Mouse (Mus musculus) heart, adult 18-20 months (tissue): ENCODE results near the gene Nmrk2. TPM values are rescaled to one million over a fixed set of nuclear protein-coding genes. Genes with fewer than 3 reads are reported as not detected.

Experiments
- DNase-seq, 2 experiments: peaks; one replicate each; pipeline ENCODE4 v3.0.0; 2021 to 2022; ENCODE audit warnings: mixed read lengths in 1 of 2
- total RNA-seq, 2 experiments: library from RNA; stranded (reverse); gene quantifications; 2 replicates each; pipeline ENCODE4 v1.2.3; 2021

The Nmrk2 gene
- total RNA-seq, 2 experiments from 2014 or later = 7.1 to 8.8 TPM

GRCm38 (mm10) chr10:81167200-81168086, 34.4 kb downstream of the Nmrk2 start, which contains the start of gene Pias4:
Pias4 (minus strand) TSS chr10:81167923.
- DNase-seq = peak; percentile 100

- no peak for DNase-seq
Measured at GRCm38 (mm10) chr10:81165118-81165517, 36.7 kb downstream of the Nmrk2 start.

- DNase-seq = no peak
Measured at GRCm38 (mm10) chr10:81162318-81162652, 39.6 kb downstream of the Nmrk2 start.

GRCm38 (mm10) chr10:81161602-81162317, 40.1 kb downstream of the Nmrk2 start:
- DNase-seq = no peak

- DNase-seq = no peak
Measured at GRCm38 (mm10) chr10:81154736-81155135, 47.1 kb downstream of the Nmrk2 start.

GRCm38 (mm10) chr10:81154313-81154712, 47.5 kb downstream of the Nmrk2 start:
- no peak for DNase-seq

GRCm38 (mm10) chr10:81152609-81153008, 49.2 kb downstream of the Nmrk2 start:
- no peak for DNase-seq

- no peak for DNase-seq
Measured at GRCm38 (mm10) chr10:81151261-81151660, 50.6 kb downstream of the Nmrk2 start.

Other genes with a start within 250 kb of the Nmrk2 start
- 1 to 10 TPM in 1 of 2 experiments, under 1 TPM in 1; 0.82 to 1.3 TPM for gene Gng7, start 187.1 kb downstream of the Nmrk2 start, total RNA-seq
- not detected for gene Diras1, start 176.4 kb downstream of the Nmrk2 start, total RNA-seq
- gene Slc39a3, start 164.6 kb downstream of the Nmrk2 start, total RNA-seq = 10 to 100 TPM; 12.8 to 14.2 TPM
- 100 to 1,000 TPM in 1 of 2 experiments, 10 to 100 TPM in 1; 99.5 to 102 TPM for gene Sgta, start 141.9 kb downstream of the Nmrk2 start, total RNA-seq
- 10 to 100 TPM; 12.8 to 14.8 TPM for gene Thop1, start 132.0 kb downstream of the Nmrk2 start, total RNA-seq
- gene Creb3l3, start 103.2 kb downstream of the Nmrk2 start, total RNA-seq = under 1 TPM; 0.31 to 0.74 TPM
- 100 to 1,000 TPM; 118 to 132 TPM for gene Map2k2, start 96.1 kb downstream of the Nmrk2 start, total RNA-seq
- 10 to 100 TPM; 33.8 to 34.9 TPM for gene Zbtb7a, start 66.8 kb downstream of the Nmrk2 start, total RNA-seq
- gene Pias4, start 34.1 kb downstream of the Nmrk2 start, total RNA-seq = 10 to 100 TPM; 16.5 to 16.9 TPM
- 1,000 to 10,000 TPM; 1,062 to 1,185 TPM for gene Eef2, start 25.4 kb downstream of the Nmrk2 start, total RNA-seq
- 10 to 100 TPM; 29.9 to 34.5 TPM for gene Dapk3, start 19.0 kb downstream of the Nmrk2 start, total RNA-seq
- gene 4930442H23Rik, start 18.2 kb downstream of the Nmrk2 start, total RNA-seq = not detected
- gene Atcay, start 28.8 kb upstream of the Nmrk2 start, total RNA-seq = not detected
- gene Zfr2, start 31.1 kb upstream of the Nmrk2 start, total RNA-seq = 1 to 10 TPM; 2.3 to 2.5 TPM
- under 1 TPM; 0.42 to 0.87 TPM for gene Matk, start 50.9 kb upstream of the Nmrk2 start, total RNA-seq
- gene Mrpl54, start 64.9 kb upstream of the Nmrk2 start, total RNA-seq = 10 to 100 TPM; 85.7 to 89.6 TPM
- 100 to 1,000 TPM in 1 of 2 experiments, 10 to 100 TPM in 1; 85.9 to 110 TPM for gene Apba3, start 64.9 kb upstream of the Nmrk2 start, total RNA-seq
- gene Tjp3, start 89.5 kb upstream of the Nmrk2 start, total RNA-seq = under 1 TPM in 1 of 2 experiments, not detected in 1; 0.87 TPM
- gene Pip5k1c, start 90.9 kb upstream of the Nmrk2 start, total RNA-seq = 10 to 100 TPM; 23.1 to 25.6 TPM
- 10 to 100 TPM; 14.6 to 15.8 TPM for gene Cactin, start 119.1 kb upstream of the Nmrk2 start, total RNA-seq
- gene Tbxa2r, start 126.7 kb upstream of the Nmrk2 start, total RNA-seq = 1 to 10 TPM; 2.5 to 2.7 TPM
- 1 to 10 TPM; 3.4 to 4.7 TPM for gene Gipc3, start 141.2 kb upstream of the Nmrk2 start, total RNA-seq
- 10 to 100 TPM; 57.1 to 62.2 TPM for gene Hmg20b, start 148.4 kb upstream of the Nmrk2 start, total RNA-seq
- gene Mfsd12, start 155.4 kb upstream of the Nmrk2 start, total RNA-seq = 10 to 100 TPM; 11.0 to 12.7 TPM
- under 1 TPM; 0.45 to 0.51 TPM for gene 4930404N11Rik, start 163.8 kb upstream of the Nmrk2 start, total RNA-seq
- gene Fzr1, start 176.5 kb upstream of the Nmrk2 start, total RNA-seq = 10 to 100 TPM; 27.6 to 35.6 TPM
- 10 to 100 TPM; 49.9 to 59.6 TPM for gene Dohh, start 182.4 kb upstream of the Nmrk2 start, total RNA-seq
- 1 to 10 TPM in 1 of 2 experiments, under 1 TPM in 1; 0.65 to 2.3 TPM for gene Gm48551, start 182.4 kb upstream of the Nmrk2 start, total RNA-seq
- gene Gm48552, start 187.0 kb upstream of the Nmrk2 start, total RNA-seq = under 1 TPM in 1 of 2 experiments, not detected in 1; 0.51 TPM
- 1 to 10 TPM; 1.9 to 2.2 TPM for gene Smim24, start 191.0 kb upstream of the Nmrk2 start, total RNA-seq